Mouse (Mus musculus): Measurements from ENCODE around the gene 1700125H20Rik. TPM values are rescaled to one million over a fixed set of nuclear protein-coding genes. Genes with fewer than 3 reads are reported as not detected.

Gene 1700125H20Rik
- polyA plus RNA-seq, 1 experiment from 2014 or later = 0.52 TPM

Other genes with a start within 250 kb of the 1700125H20Rik start
- 0.23 and 0.26 TPM in 2 replicates for gene Car4, start 212.6 kb upstream of the 1700125H20Rik start, polyA plus RNA-seq (2015; fragmentation: Nextera tagmentation; extraction: Ambion mirVana)
- gene Usp32, start 30.2 kb upstream of the 1700125H20Rik start, polyA plus RNA-seq (2015; fragmentation: Nextera tagmentation; extraction: Ambion mirVana) = 3.7 and 4.5 TPM in 2 replicates
- gene Appbp2, start 64.7 kb downstream of the 1700125H20Rik start, polyA plus RNA-seq (2015; fragmentation: Nextera tagmentation; extraction: Ambion mirVana) = 43.5 and 44.9 TPM in 2 replicates
- gene Ppm1d, start 140.8 kb downstream of the 1700125H20Rik start, polyA plus RNA-seq (2015; fragmentation: Nextera tagmentation; extraction: Ambion mirVana) = 18.4 and 19.6 TPM in 2 replicates
- 25.5 and 30.3 TPM in 2 replicates for gene Bcas3, start 182.8 kb downstream of the 1700125H20Rik start, polyA plus RNA-seq (2015; fragmentation: Nextera tagmentation; extraction: Ambion mirVana)

Data from limb, embryonic 13.5 days (tissue).